Mouse (Mus musculus) forebrain, postnatal 0 days (tissue): ENCODE results near the gene Spaca7. TPM values are rescaled to one million over a fixed set of nuclear protein-coding genes. Genes with fewer than 3 reads are reported as not detected.

Experiments used
- ATAC-seq: fragments of 200-750 bp; cut with Nextera tagmentation; 2 replicates; pipeline ENCODE4 v1.8.0; 2017; ENCODE audit warnings: mild to moderate bottlenecking, moderate library complexity
- DNase-seq: peaks from one replicate; pipeline ENCODE4 v3.0.0-alpha.2; 2015
- H3K27ac ChIP-seq: fragments of 300-500 bp; sonication (generic); 2 replicates; pipeline ENCODE4 v1.5.1; 2014; ENCODE audit warnings: low read depth, mild to moderate bottlenecking, antibody characterized with exemption, low read length, moderate library complexity, mixed read lengths
- H3K27me3 ChIP-seq: fragments of 300-500 bp; sonication (generic); 2 replicates; pipeline ENCODE4 v1.6.1; 2014; ENCODE audit warnings: mild to moderate bottlenecking, low read length, mixed read lengths; ENCODE audit not compliant: insufficient read depth
- H3K36me3 ChIP-seq: fragments of 300-500 bp; sonication (generic); 2 replicates; pipeline ENCODE4 v1.6.1; 2014; ENCODE audit warnings: mild to moderate bottlenecking, moderate library complexity; ENCODE audit not compliant: insufficient read depth
- H3K4me1 ChIP-seq: fragments of 300-500 bp; sonication (generic); 2 replicates; pipeline ENCODE4 v1.6.1; 2014; ENCODE audit warnings: antibody characterized with exemption; ENCODE audit not compliant: insufficient read depth
- H3K4me2 ChIP-seq: fragments of 300-500 bp; sonication (generic); 2 replicates; pipeline ENCODE4 v1.6.1; 2014; ENCODE audit warnings: low read depth, mild to moderate bottlenecking, moderate library complexity
- H3K4me3 ChIP-seq: fragments of 300-500 bp; sonication (generic); 2 replicates; pipeline ENCODE4 v1.5.1; 2014; ENCODE audit warnings: low read depth, low read length, mixed read lengths
- H3K9ac ChIP-seq: fragments of 300-500 bp; sonication (generic); 2 replicates; pipeline ENCODE4 v1.6.1; 2014; ENCODE audit warnings: mild to moderate bottlenecking
- H3K9me3 ChIP-seq: fragments of 300-500 bp; sonication (generic); 2 replicates; pipeline ENCODE4 v1.6.1; 2016; ENCODE audit warnings: low read length
- CTCF ChIP-seq: sonication (generic); IDR thresholded peaks from 2 replicates; pipeline ENCODE4 v1.5.1; 2016; ENCODE audit warnings: antibody characterized with exemption, control low read depth, low read depth
- WGBS: fragments of 180-500 bp; shearing (Covaris S2); extraction: QIAGEN DNeasy Blood & Tissue Kit; methylation state at CpG from one replicate; pipeline ENCODE4 v1.1.7; 2014; 5-methylcytosine and 5-hydroxymethylcytosine counted together
- polyA plus RNA-seq: library from polyadenylated mRNA; unstranded; fragments of >200 nt; fragmentation: Nextera tagmentation; extraction: Ambion mirVana; gene quantifications from 2 replicates; pipeline ENCODE4 v1.2.1, GENCODE M21; 2015
- total RNA-seq: library from RNA; depleted of rRNA; stranded (reverse); fragments of >200 nt; gene quantifications from 2 replicates; pipeline ENCODE4 v1.2.3, GENCODE M21; 2014; rRNA removed

Gene Spaca7
- total and polyA plus RNA-seq, 2 experiments from 2014 or later = not detected

GRCm38 (mm10) chr8:12638446-12638845 lies 65.6 kb downstream of the Spaca7 start:
- ATAC-seq = no peak
- no peak overlapping the region for H3K27ac ChIP-seq
- no peaks in the 10 kb centered on the region for H3K9me3 ChIP-seq
- no peak overlapping the region for H3K4me2 ChIP-seq
- no peaks in the 10 kb centered on the region for H3K27me3 ChIP-seq
- no peak overlapping the region for H3K4me3 ChIP-seq
- WGBS = 95% methylated on average over 11 of the region's 11 CpGs
- H3K4me1 ChIP-seq = no peaks in the 10 kb centered on the region
- TF ChIP-seq CTCF = no peak
- H3K9ac ChIP-seq = no peak overlapping the region
- no peak for DNase-seq
- H3K36me3 ChIP-seq = peaks cover 54% of the 10 kb centered on the region

GRCm38 (mm10) chr8:12641527-12641926 lies 68.7 kb downstream of the Spaca7 start:
- WGBS = 91% methylated on average over 6 of the region's 6 CpGs
- H3K9ac ChIP-seq = no peak overlapping the region
- no peaks in the 10 kb centered on the region for H3K4me1 ChIP-seq
- H3K9me3 ChIP-seq = no peaks in the 10 kb centered on the region
- peaks cover 60% of the 10 kb centered on the region for H3K36me3 ChIP-seq
- H3K27me3 ChIP-seq = no peaks in the 10 kb centered on the region
- H3K27ac ChIP-seq = no peak overlapping the region
- no peak for TF ChIP-seq CTCF
- no peak for ATAC-seq
- DNase-seq = no peak
- no peak overlapping the region for H3K4me2 ChIP-seq
- H3K4me3 ChIP-seq = no peak overlapping the region

GRCm38 (mm10) chr8:12644341-12644740 lies 71.5 kb downstream of the Spaca7 start:
- H3K4me1 ChIP-seq = no peaks in the 10 kb centered on the region
- no peaks in the 10 kb centered on the region for H3K27me3 ChIP-seq
- H3K4me3 ChIP-seq = no peak overlapping the region
- no peaks in the 10 kb centered on the region for H3K9me3 ChIP-seq
- DNase-seq (no peak), ATAC-seq (0 out of 2 replicates have a peak, but pooled peaks have one; percentile 23)
- H3K4me2 ChIP-seq = no peak overlapping the region
- no peak overlapping the region for H3K27ac ChIP-seq
- no peak overlapping the region for H3K9ac ChIP-seq
- whole genome bisulfite sequencing = 87% methylated on average over 8 of the region's 8 CpGs
- H3K36me3 ChIP-seq = peaks cover 60% of the 10 kb centered on the region
- TF ChIP-seq CTCF = no peak

- H3K9ac ChIP-seq = no peak overlapping the region
- peaks cover 60% of the 10 kb centered on the region for H3K36me3 ChIP-seq
- H3K9me3 ChIP-seq = no peaks in the 10 kb centered on the region
- H3K27me3 ChIP-seq = no peaks in the 10 kb centered on the region
- H3K4me3 ChIP-seq = no peak overlapping the region
- no peak overlapping the region for H3K4me2 ChIP-seq
- ATAC-seq (no peak), DNase-seq (no peak)
- H3K27ac ChIP-seq = no peak overlapping the region
- no peak for TF ChIP-seq CTCF
- H3K4me1 ChIP-seq = no peaks in the 10 kb centered on the region
- 80% methylated on average over 7 of the region's 7 CpGs for WGBS
Measured at GRCm38 (mm10) chr8:12644894-12645293, 72.1 kb downstream of the Spaca7 start.

GRCm38 (mm10) chr8:12646536-12646935 lies 73.7 kb downstream of the Spaca7 start:
- Histone ChIP-seq H3K9me3 (no peaks in the 10 kb centered on the region), H3K4me3 (no peak overlapping the region), H3K4me2 (no peak overlapping the region), H3K27me3 (no peaks in the 10 kb centered on the region), H3K36me3 (peaks cover 59% of the 10 kb centered on the region), H3K27ac (no peak overlapping the region), H3K9ac (no peak overlapping the region), H3K4me1 (no peaks in the 10 kb centered on the region)
- ATAC-seq (no peak), DNase-seq (no peak)
- 68% methylated on average over 4 of the region's 4 CpGs for WGBS
- no peak for TF ChIP-seq CTCF

GRCm38 (mm10) chr8:12648951-12649350 lies 76.1 kb downstream of the Spaca7 start:
- peaks cover 77% of the 10 kb centered on the region for H3K36me3 ChIP-seq

More at GRCm38 (mm10) chr8:12648951-12649350, 76.1 kb downstream of the Spaca7 start:
- Histone ChIP-seq H3K4me2 (no peak overlapping the region), H3K9ac (no peak overlapping the region), H3K4me1 (no peaks in the 10 kb centered on the region), H3K4me3 (no peak overlapping the region), H3K27ac (no peak overlapping the region), H3K9me3 (no peaks in the 10 kb centered on the region), H3K27me3 (no peaks in the 10 kb centered on the region)
- 92% methylated on average over 4 of the region's 4 CpGs for WGBS
- TF ChIP-seq CTCF = no peak
- ATAC-seq = no peak
- no peak for DNase-seq

Other genes starting within 250 kb of the Spaca7 start
- 22.5 and 36.5 TPM in 2 replicates for gene Sox1, start 177.7 kb upstream of the Spaca7 start, total RNA-seq
- gene Sox1, start 177.7 kb upstream of the Spaca7 start, polyA plus RNA-seq = 2.6 and 4.3 TPM in 2 replicates
- 36.4 and 58.0 TPM in 2 replicates for gene Tubgcp3, start 99.2 kb downstream of the Spaca7 start, total RNA-seq
- 22.1 and 24.4 TPM in 2 replicates for gene Tubgcp3, start 99.2 kb downstream of the Spaca7 start, polyA plus RNA-seq
- 26.1 and 36.1 TPM in 2 replicates for gene Atp11a, start 184.0 kb downstream of the Spaca7 start, total RNA-seq
- gene Atp11a, start 184.0 kb downstream of the Spaca7 start, polyA plus RNA-seq = 7.2 and 10.5 TPM in 2 replicates